8 mouse cellular contexts compared by ENCODE assay signal in genomic region chrX:136172118-136172551, GRCm38 (mm10). TPM values are rescaled to one million over a fixed set of nuclear protein-coding genes. Genes with fewer than 3 reads are reported as not detected.
DNase-seq lines count a peak whose midpoint lies in the region; ATAC-seq lines count a peak whose summit lies in the region.

Tceal8 (minus strand) TSS chrX:136172342.

- peaks cover 3% of the 10 kb centered on the region for H3K4me1 ChIP-seq in embryonic facial prominence, embryonic 10.5 days
- peaks cover 3% of the 10 kb centered on the region for H3K4me1 ChIP-seq in intestine, embryonic 16.5 days (ENCODE audit: control insufficient read depth, insufficient read depth, low read length)

- DNase-seq in adrenal gland, postnatal 25 days = peak; percentile 69
- peak; percentile 84 for DNase-seq in embryonic facial prominence, embryonic 10.5 days (ENCODE audit: low spot score)
- peak in 1 of 2 experiments; percentile 72 for DNase-seq in gastrocnemius, postnatal 4 days (ENCODE audit: low spot score in 2 of 2)
- DNase-seq in left cerebral cortex, postnatal 25 days (ENCODE audit: low spot score in 2 of 2) = peak; percentile 71 to 89
- DNase-seq in mesoderm, embryonic 11.5 days (ENCODE audit: low read depth, low spot score) = peak; percentile 90
- peak; percentile 62 for DNase-seq in right cerebral cortex, postnatal 4 days

- intact Hi-C loops in left cerebral cortex, postnatal 25 days (cut with DNase I) = no loop called here

- peak; percentile 95 for ATAC-seq in intestine, embryonic 16.5 days
- no peak for ATAC-seq in activated CD4-positive, CD25-positive, alpha-beta regulatory T cell, adult 4 months

- no peaks in the 10 kb centered on the region for H3K9me3 ChIP-seq in embryonic facial prominence, embryonic 10.5 days
- no peaks in the 10 kb centered on the region for H3K9me3 ChIP-seq in intestine, embryonic 16.5 days (ENCODE audit: control insufficient read depth, low read length)

- H3K9ac ChIP-seq in intestine, embryonic 16.5 days (ENCODE audit: low read depth, low read length) = peak within 1 kb of the TSS; percentile 71

- 17% methylated on average over 10 of the region's 10 CpGs for WGBS in embryonic facial prominence, embryonic 10.5 days
- 17% methylated on average over 10 of the region's 10 CpGs for WGBS in intestine, embryonic 16.5 days

- H3K27me3 ChIP-seq in embryonic facial prominence, embryonic 10.5 days (replicated peaks; ENCODE audit: low read depth, poor library complexity, severe bottlenecking) = peaks cover 54% of the 10 kb centered on the region
- no peaks in the 10 kb centered on the region for H3K27me3 ChIP-seq in intestine, embryonic 16.5 days (replicated peaks; ENCODE audit: control insufficient read depth, insufficient read depth, low read length)

- H3K4me3 ChIP-seq in embryonic facial prominence, embryonic 10.5 days = peak within 1 kb of the TSS; percentile 67
- peak within 1 kb of the TSS; percentile 60 for H3K4me3 ChIP-seq in intestine, embryonic 16.5 days (ENCODE audit: low read length)

- peaks cover 11% of the 10 kb centered on the region for H3K36me3 ChIP-seq in embryonic facial prominence, embryonic 10.5 days (replicated peaks)
- no peaks in the 10 kb centered on the region for H3K36me3 ChIP-seq in intestine, embryonic 16.5 days (ENCODE audit: control insufficient read depth, insufficient read depth, low read length)

- peak within 1 kb of the TSS; percentile 51 for H3K4me2 ChIP-seq in intestine, embryonic 16.5 days (ENCODE audit: low read depth, low read length)

- H3K27ac ChIP-seq in embryonic facial prominence, embryonic 10.5 days (replicated peaks) = peak within 1 kb of the TSS; percentile 89
- peak within 1 kb of the TSS; percentile 90 for H3K27ac ChIP-seq in intestine, embryonic 16.5 days (ENCODE audit: low read length)

RNA-seq across cellular contexts. Expression of gene Tceal8, which starts in this region (rescaled TPM):
- total RNA-seq in adrenal gland, postnatal 25 days (2021) = 44.4 and 51.1 TPM in 2 replicates
- 209 and 213 TPM in 2 replicates for polyA plus RNA-seq in embryonic facial prominence, embryonic 10.5 days (2016; fragmentation: Nextera tagmentation; extraction: Ambion mirVana)
- total RNA-seq in gastrocnemius, postnatal 4 days (2021) = 10 to 100 TPM; 61.9 to 77.7 TPM
- polyA plus RNA-seq in intestine, embryonic 16.5 days (2015; fragmentation: Nextera tagmentation; extraction: Ambion mirVana) = 232 and 243 TPM in 2 replicates
- total RNA-seq in left cerebral cortex, postnatal 25 days (2021) = 10 to 100 TPM; 32.8 to 45.5 TPM
- 1 to 10 TPM in 1 of 2 experiments, under 1 TPM in 1; 0.40 to 1.5 TPM for polyA plus RNA-seq in activated CD4-positive, CD25-positive, alpha-beta regulatory T cell, adult 4 months (2017; shearing (Covaris generic))

Comparison
In these comparisons a context has a peak if more than half of its experiments do, and no peak if none do; other contexts are left out.
1. RNA of gene Tceal8 (polyA plus RNA-seq): 232 to 243 TPM in intestine, embryonic 16.5 days and 209 to 213 TPM in embryonic facial prominence, embryonic 10.5 days; 0.40 to 1.5 TPM in activated CD4-positive, CD25-positive, alpha-beta regulatory T cell, adult 4 months; every median in the first group is over 10 times any median in the second.